Mouse (Mus musculus) heart, adult 9 months (tissue): Measurements from ENCODE around the gene Gstp2.

Experiments
- DNase-seq, 2 experiments: peaks; one replicate each; pipeline ENCODE4 v3.0.0; 2022; ENCODE audit warnings: low spot score in 2 of 2

The Gstp2 gene

GRCm38 (mm10) chr19:4045966-4046865 is at the start of gene Gstp2:
Gene Gstp2 (minus strand): TSS chr19:4046023.
- DNase-seq = peak; percentile 89 to 91

- no peak for DNase-seq
Observed at GRCm38 (mm10) chr19:4094774-4095303, 49.0 kb upstream of the Gstp2 start.

GRCm38 (mm10) chr19:4094348-4094747 is 48.5 kb upstream of the Gstp2 start:
- no peak for DNase-seq

GRCm38 (mm10) chr19:4093772-4094171 is 47.9 kb upstream of the Gstp2 start:
- DNase-seq = no peak

GRCm38 (mm10) chr19:4092750-4093149 is 46.9 kb upstream of the Gstp2 start:
- no peak for DNase-seq

GRCm38 (mm10) chr19:4091383-4091782 is 45.6 kb upstream of the Gstp2 start:
- no peak for DNase-seq

- no peak for DNase-seq
Observed at GRCm38 (mm10) chr19:4090446-4090845, 44.6 kb upstream of the Gstp2 start.

GRCm38 (mm10) chr19:4089128-4089527 is 43.3 kb upstream of the Gstp2 start:
- DNase-seq = no peak

GRCm38 (mm10) chr19:4088146-4088545 is 42.3 kb upstream of the Gstp2 start:
- no peak for DNase-seq

- DNase-seq = no peak
Observed at GRCm38 (mm10) chr19:4087090-4087489, 41.3 kb upstream of the Gstp2 start.

GRCm38 (mm10) chr19:4086156-4086555 is 40.3 kb upstream of the Gstp2 start:
- no peak for DNase-seq

- DNase-seq = no peak
Observed at GRCm38 (mm10) chr19:4084984-4085383, 39.2 kb upstream of the Gstp2 start.

- no peak for DNase-seq
Observed at GRCm38 (mm10) chr19:4083826-4084225, 38.0 kb upstream of the Gstp2 start.

GRCm38 (mm10) chr19:4083316-4083715 is 37.5 kb upstream of the Gstp2 start:
- no peak for DNase-seq

- no peak for DNase-seq
Observed at GRCm38 (mm10) chr19:4082219-4082965, 36.6 kb upstream of the Gstp2 start.

GRCm38 (mm10) chr19:4081394-4081793 is 35.6 kb upstream of the Gstp2 start, which contains the start of gene Cabp2:
Gene Cabp2 (plus strand): TSS chr19:4081578.
- DNase-seq = no peak

GRCm38 (mm10) chr19:4080511-4081009 is 34.7 kb upstream of the Gstp2 start:
- no peak for DNase-seq

GRCm38 (mm10) chr19:4079594-4079993 is 33.8 kb upstream of the Gstp2 start:
- no peak for DNase-seq

- no peak for DNase-seq
Observed at GRCm38 (mm10) chr19:4075531-4075930, 29.7 kb upstream of the Gstp2 start.

GRCm38 (mm10) chr19:4072706-4073424 is 27.0 kb upstream of the Gstp2 start:
- no peak for DNase-seq

GRCm38 (mm10) chr19:4071406-4071805 is 25.6 kb upstream of the Gstp2 start:
- DNase-seq = no peak

- no peak for DNase-seq
Observed at GRCm38 (mm10) chr19:4070756-4071155, 24.9 kb upstream of the Gstp2 start.
